Mouse (Mus musculus): ENCODE results near the gene Ric1. TPM values are rescaled to one million over a fixed set of nuclear protein-coding genes. Genes with fewer than 3 reads are reported as not detected.

The Ric1 gene
- polyA plus RNA-seq, 1 experiment from 2014 or later = 11.2 TPM

DNA sequence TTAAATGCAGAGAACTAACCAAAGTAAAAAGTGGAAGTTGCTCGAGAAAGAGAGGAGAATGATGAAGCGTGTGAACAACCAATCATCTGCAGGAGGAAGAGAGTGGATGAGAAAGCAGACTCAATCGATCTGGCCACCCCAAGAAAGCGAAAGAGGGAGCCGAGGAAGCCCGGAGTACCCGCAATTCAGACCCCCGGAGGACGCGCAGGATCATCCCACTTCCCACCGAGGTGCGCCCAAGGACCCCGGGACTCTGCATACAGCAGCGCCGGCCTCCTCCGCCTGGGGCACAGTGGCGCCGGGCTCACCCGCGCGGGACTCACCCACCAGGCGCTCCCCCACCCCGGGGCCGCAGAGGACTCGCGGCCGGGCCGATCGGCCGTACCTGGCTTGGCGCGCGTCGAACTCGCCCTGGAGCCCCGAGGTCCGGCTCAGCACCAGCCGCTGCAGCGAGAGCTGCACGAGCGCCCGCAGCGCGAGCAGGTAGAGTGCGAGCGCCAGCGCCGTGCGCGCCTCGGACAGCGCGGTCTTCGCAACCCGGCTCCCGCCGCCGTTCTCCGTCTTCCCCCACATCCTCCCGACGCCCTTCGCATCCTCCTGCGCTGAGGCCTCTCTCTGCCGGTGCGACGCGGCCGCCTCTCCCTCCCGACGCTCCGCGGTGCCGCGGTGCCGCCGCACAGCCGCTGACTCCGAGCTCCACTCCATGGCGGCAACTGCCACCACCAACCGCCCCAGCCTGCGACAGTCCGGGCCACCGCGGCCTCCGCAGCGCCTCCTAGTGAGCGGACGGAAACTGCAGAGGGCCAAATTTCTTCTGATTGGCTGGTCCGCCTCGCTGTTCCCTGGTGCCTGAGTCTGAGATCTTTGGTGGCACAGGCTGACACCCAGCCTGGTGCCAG is 125.8 kb downstream of the Ric1 start, which contains the start of gene Ermp1:
Gene Ermp1 (minus strand): TSS at position 765 of the 899 bp plus-strand sequence.
- Histone ChIP-seq H3K4me2 (peak within 1 kb of the TSS; percentile 66), H3K4me1 (no peaks in the 10 kb centered on the region), H3K9ac (peak within 1 kb of the TSS; percentile 85), H3K4me3 (peak within 1 kb of the TSS; percentile 81), H3K9me3 (replicated peaks) (peaks cover 4% of the 10 kb centered on the region; the same call in 1 of the 2 replicates), H3K27ac (peak within 1 kb of the TSS; percentile 92), H3K36me3 (ENCODE audit: poor library complexity, severe bottlenecking) (0 out of 2 replicates have a peak, but pooled peaks cover 4% of the 10 kb centered on the region), H3K27me3 (no peaks in the 10 kb centered on the region)
- WGBS = under 1% methylated on average over 90 of the region's 90 CpGs
- ATAC-seq = peak; percentile 97

DNA sequence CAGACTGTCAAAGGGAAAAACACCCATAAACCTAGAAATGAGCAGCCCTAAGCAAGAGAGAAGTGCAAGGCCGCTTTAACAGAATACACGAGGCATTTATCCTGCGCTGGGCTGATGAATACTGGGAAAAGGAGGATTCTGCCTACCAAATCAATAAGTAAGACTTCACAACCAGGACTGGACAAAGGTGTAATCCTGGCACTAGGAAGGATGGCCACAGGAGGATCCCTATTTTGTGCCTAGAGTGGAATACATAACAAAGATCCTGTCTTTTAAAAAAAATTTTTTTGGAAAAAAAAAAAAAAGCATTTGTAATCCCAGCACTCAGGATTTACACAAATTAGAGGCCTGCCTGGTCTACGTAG is 126.5 kb downstream of the Ric1 start:
- Histone ChIP-seq H3K27me3 (no peaks in the 10 kb centered on the region), H3K4me3 (peak overlapping the region; percentile 81), H3K27ac (peak overlapping the region; percentile 92; the same call in 1 of the 2 replicates), H3K9me3 (replicated peaks) (peaks cover 4% of the 10 kb centered on the region; the same call in 1 of the 2 replicates), H3K4me2 (peak overlapping the region; percentile 66), H3K36me3 (ENCODE audit: poor library complexity, severe bottlenecking) (0 out of 2 replicates have a peak, but pooled peaks cover 4% of the 10 kb centered on the region), H3K9ac (no peak overlapping the region), H3K4me1 (no peaks in the 10 kb centered on the region)
- WGBS = 23% methylated on average over 4 of the region's 4 CpGs
- no peak for ATAC-seq

DNA sequence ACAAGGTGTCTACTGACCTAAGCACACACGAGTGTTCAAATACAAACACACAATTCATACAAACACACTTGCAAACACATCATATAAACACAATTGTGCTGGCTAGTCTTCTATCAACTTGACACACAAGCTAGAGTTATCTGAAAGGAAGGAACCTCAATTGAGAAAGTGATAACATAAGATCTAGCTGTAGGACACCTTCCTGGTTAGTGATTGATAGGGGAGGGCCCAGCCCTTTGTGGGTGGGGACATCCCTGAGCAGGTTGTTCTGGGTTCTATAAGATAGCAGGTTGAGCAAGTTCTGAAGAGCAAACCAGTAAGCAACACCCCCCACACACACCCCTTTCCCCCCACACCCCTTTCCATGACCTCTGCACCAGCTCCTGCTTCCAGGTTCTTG is 127.6 kb downstream of the Ric1 start:
- no peaks in the 10 kb centered on the region for H3K4me1 ChIP-seq
- H3K4me3 ChIP-seq = no peak overlapping the region
- no peak overlapping the region for H3K4me2 ChIP-seq
- no peaks in the 10 kb centered on the region for H3K27me3 ChIP-seq
- no peak overlapping the region for H3K9ac ChIP-seq
- 0 out of 2 replicates have a peak, but pooled peaks cover 4% of the 10 kb centered on the region for H3K36me3 ChIP-seq (ENCODE audit: poor library complexity, severe bottlenecking)
- 93% methylated on average over 1 of the region's 1 CpGs for WGBS
- ATAC-seq = no peak
- no peak overlapping the region for H3K27ac ChIP-seq
- H3K9me3 ChIP-seq (replicated peaks) = peaks cover 4% of the 10 kb centered on the region; the same call in 1 of the 2 replicates

DNA sequence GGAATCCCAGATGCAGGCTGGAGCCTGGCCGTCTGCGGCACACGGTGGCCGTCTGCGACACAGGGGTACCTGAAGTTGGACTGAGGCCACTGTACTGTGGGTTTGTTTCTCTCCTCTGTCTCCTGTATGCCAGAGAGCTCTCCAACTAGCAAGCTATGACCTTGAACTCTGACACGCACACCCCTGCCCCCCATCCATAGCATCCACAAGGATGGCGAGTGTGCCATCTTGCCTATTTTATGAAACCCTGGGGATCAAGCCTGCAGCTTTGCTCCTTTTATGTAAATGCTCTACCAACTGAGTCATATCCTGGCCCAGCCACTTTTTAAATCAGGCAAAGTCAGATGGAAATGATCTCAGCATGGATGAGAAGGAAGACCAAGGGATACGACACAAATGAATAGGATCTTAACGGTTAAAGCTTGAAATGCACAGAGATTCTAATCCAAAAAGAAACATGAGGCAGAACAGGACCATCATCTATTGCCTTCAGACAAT is 131.7 kb downstream of the Ric1 start:
- no peaks in the 10 kb centered on the region for H3K4me1 ChIP-seq
- H3K9ac ChIP-seq = no peak overlapping the region
- 88% methylated on average over 9 of the region's 9 CpGs for WGBS
- H3K36me3 ChIP-seq (ENCODE audit: poor library complexity, severe bottlenecking) = no peaks in the 10 kb centered on the region
- H3K4me2 ChIP-seq = no peak overlapping the region
- ATAC-seq = no peak
- no peaks in the 10 kb centered on the region for H3K27me3 ChIP-seq
- no peak overlapping the region for H3K4me3 ChIP-seq
- no peak overlapping the region for H3K27ac ChIP-seq
- H3K9me3 ChIP-seq (replicated peaks) = no peaks in the 10 kb centered on the region

DNA sequence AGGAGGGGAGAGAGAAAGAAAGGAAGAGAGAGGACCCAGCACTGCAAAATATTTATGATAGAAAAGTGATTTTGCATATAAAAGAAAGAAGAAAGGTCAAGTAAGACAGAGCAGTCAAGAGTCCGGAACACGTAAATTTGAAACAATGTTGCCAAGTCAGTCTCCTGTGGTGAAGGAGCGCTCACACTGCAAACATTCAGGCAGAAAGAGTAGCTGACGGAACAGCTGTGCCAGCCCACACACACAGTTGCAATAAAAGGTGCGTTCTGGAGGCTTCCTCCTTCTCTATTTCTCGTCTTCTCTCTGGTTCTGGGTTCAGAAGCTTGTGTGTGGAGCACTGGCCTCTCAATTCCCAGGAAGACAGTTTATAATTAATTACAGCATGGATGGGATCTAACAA is 133.1 kb downstream of the Ric1 start:
- Histone ChIP-seq H3K27me3 (no peaks in the 10 kb centered on the region), H3K4me1 (no peaks in the 10 kb centered on the region), H3K9me3 (replicated peaks) (no peaks in the 10 kb centered on the region), H3K36me3 (ENCODE audit: poor library complexity, severe bottlenecking) (no peaks in the 10 kb centered on the region), H3K4me3 (no peak overlapping the region), H3K9ac (no peak overlapping the region), H3K27ac (no peak overlapping the region), H3K4me2 (no peak overlapping the region)
- ATAC-seq = no peak
- WGBS = 45% methylated on average over 6 of the region's 6 CpGs

DNA sequence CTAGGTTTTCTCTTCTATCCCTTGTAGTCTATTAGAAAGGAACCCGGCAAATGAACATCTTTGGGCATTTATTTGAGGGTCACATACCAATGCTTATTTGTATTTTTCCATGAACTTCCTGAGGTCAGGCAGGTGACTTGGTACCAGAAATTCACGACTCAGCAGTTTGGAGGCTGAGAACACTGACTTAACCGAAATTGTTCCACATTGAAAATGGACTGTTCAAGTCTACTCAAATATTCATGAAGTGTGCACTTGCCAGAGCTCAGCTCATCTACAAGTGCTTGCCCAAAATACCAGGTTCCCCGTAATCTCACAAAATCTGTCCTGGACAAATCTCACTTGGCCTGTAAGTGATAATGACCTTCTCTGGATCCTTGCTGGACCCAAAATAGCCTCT is 133.9 kb downstream of the Ric1 start:
- Histone ChIP-seq H3K9ac (no peak overlapping the region), H3K9me3 (replicated peaks) (no peaks in the 10 kb centered on the region), H3K4me2 (no peak overlapping the region), H3K36me3 (ENCODE audit: poor library complexity, severe bottlenecking) (no peaks in the 10 kb centered on the region), H3K27me3 (no peaks in the 10 kb centered on the region), H3K4me1 (no peaks in the 10 kb centered on the region), H3K27ac (no peak overlapping the region), H3K4me3 (no peak overlapping the region)
- ATAC-seq = no peak
- WGBS = 75% methylated on average over 4 of the region's 4 CpGs

Other genes starting within 250 kb of the Ric1 start
- 3.4 and 3.6 TPM in 2 replicates for gene Insl6, start 196.9 kb upstream of the Ric1 start, polyA plus RNA-seq (2015; fragmentation: Nextera tagmentation; extraction: Ambion mirVana)
- 1.6 TPM in 2 replicates for gene Rln1, start 187.6 kb upstream of the Ric1 start, polyA plus RNA-seq (2015; fragmentation: Nextera tagmentation; extraction: Ambion mirVana)
- 88.6 and 102 TPM in 2 replicates for gene Plgrkt, start 154.9 kb upstream of the Ric1 start, polyA plus RNA-seq (2015; fragmentation: Nextera tagmentation; extraction: Ambion mirVana)
- gene Cd274, start 154.8 kb upstream of the Ric1 start, polyA plus RNA-seq (2015; fragmentation: Nextera tagmentation; extraction: Ambion mirVana) = 0.38 and 0.41 TPM in 2 replicates
- gene Pdcd1lg2, start 111.4 kb upstream of the Ric1 start, polyA plus RNA-seq (2015; fragmentation: Nextera tagmentation; extraction: Ambion mirVana) = not detected in 2 replicates
- 6.1 and 6.3 TPM in 2 replicates for gene Ermp1, start 126.1 kb downstream of the Ric1 start, polyA plus RNA-seq (2015; fragmentation: Nextera tagmentation; extraction: Ambion mirVana)
- not detected in 2 replicates for gene Mlana, start 175.5 kb downstream of the Ric1 start, polyA plus RNA-seq (2015; fragmentation: Nextera tagmentation; extraction: Ambion mirVana)

Measured in forebrain, embryonic 13.5 days (tissue).